Mouse (Mus musculus): Measurements from ENCODE around the gene Srp68. TPM values are rescaled to one million over a fixed set of nuclear protein-coding genes. Genes with fewer than 3 reads are reported as not detected.
A peak's percentile ranks its signal among the peaks of the same experiment; 100 is the strongest.

Srp68 gene
- polyA plus RNA-seq, 1 experiment, result 83.0 TPM

DNA sequence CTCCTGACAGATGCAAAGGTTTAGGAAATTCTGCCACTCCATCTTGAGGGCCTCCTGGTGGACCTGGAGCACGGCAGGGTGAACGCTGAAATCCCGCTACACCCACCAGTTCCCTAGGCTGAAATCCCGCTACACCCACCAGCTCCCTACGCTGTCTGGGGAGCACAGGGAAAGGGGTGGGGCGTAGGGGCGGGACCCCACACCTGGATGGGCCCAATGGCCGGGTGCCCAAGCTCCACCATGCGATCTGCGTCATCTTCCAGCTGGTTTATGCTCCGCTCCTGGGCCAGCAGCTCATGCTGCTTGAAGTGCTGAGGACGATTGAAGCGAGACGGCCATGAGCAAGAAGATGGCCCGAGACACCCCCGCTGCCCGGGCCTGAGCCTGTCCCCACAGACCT lies 41.6 kb downstream of the Srp68 start:
- Histone ChIP-seq H3K36me3 (ENCODE audit: control insufficient read depth, insufficient read depth) (no peaks in the 10 kb centered on the region), H3K27me3 (ENCODE audit: control insufficient read depth, insufficient read depth, insufficient read length) (no peaks in the 10 kb centered on the region), H3K79me2 (ENCODE audit: control insufficient read depth, insufficient read depth) (no peaks in the 10 kb centered on the region), H3K4me3 (no peak overlapping the region), H3K4me2 (ENCODE audit: low read depth) (no peak overlapping the region), H3ac (ENCODE audit: control insufficient read depth, insufficient read length) (no peak overlapping the region)
- no peak for TF ChIP-seq MAX (IDR thresholded peaks at IDR 0.05; ENCODE audit: low read depth)
- no peak for TF ChIP-seq MYOG (IDR thresholded peaks at IDR 0.05; ENCODE audit: control insufficient read depth in 1 of 3, insufficient read depth in 1 of 3, insufficient read length in 2 of 3, low read depth in 2 of 3)

DNA sequence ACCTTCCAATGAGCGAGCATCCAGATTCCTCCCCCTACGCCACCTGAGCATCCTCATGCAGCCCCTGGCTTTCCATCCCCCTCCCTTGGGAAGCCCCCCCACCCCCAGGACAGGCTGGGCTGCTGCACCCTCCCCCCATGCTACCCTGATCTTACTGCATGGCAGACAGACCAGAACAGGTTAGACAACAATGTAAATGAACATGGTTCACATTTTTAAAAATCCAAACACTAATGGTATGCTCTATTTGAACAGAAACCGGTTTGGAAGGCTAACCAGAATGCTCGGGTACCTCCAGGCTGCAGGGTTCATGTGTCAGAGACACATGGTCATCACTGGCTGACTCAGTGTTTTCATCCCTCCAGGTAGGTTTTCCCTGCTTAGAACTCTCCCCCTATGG lies 45.3 kb downstream of the Srp68 start:
- H3K36me3 ChIP-seq (ENCODE audit: control insufficient read depth, insufficient read depth), result no peaks in the 10 kb centered on the region
- no peaks in the 10 kb centered on the region for H3K79me2 ChIP-seq (ENCODE audit: control insufficient read depth, insufficient read depth)
- H3K4me3 ChIP-seq, result no peak overlapping the region
- TF ChIP-seq MYOD1 (IDR thresholded peaks at IDR 0.05; ENCODE audit: control insufficient read depth in 1 of 3, insufficient read length in 2 of 3, low read depth in 2 of 3) (no peak), TCF12 (IDR thresholded peaks at IDR 0.05; ENCODE audit: insufficient read depth, poor library complexity, severe bottlenecking) (no peak), MYOG (IDR thresholded peaks at IDR 0.05; ENCODE audit: control insufficient read depth in 1 of 3, insufficient read depth in 1 of 3, insufficient read length in 2 of 3, low read depth in 2 of 3) (no peak), TCF3 (IDR thresholded peaks at IDR 0.05; ENCODE audit: insufficient read length, low read depth) (no peak), POLR2A (IDR thresholded peaks at IDR 0.05; ENCODE audit: insufficient read length, low read depth) (no peak), USF1 (IDR thresholded peaks at IDR 0.05; ENCODE audit: low read depth) (no peak), CEBPB (IDR thresholded peaks at IDR 0.05; ENCODE audit: insufficient read depth, poor library complexity, severe bottlenecking) (no peak), SRF (IDR thresholded peaks at IDR 0.05; ENCODE audit: control insufficient read depth, insufficient read length, low read depth) (no peak), MAX (IDR thresholded peaks at IDR 0.05; ENCODE audit: low read depth) (no peak)
- no peak overlapping the region for H3K4me2 ChIP-seq (ENCODE audit: low read depth)
- H3ac ChIP-seq (ENCODE audit: control insufficient read depth, insufficient read length), result no peak overlapping the region
- no peaks in the 10 kb centered on the region for H3K27me3 ChIP-seq (ENCODE audit: control insufficient read depth, insufficient read depth, insufficient read length)

DNA sequence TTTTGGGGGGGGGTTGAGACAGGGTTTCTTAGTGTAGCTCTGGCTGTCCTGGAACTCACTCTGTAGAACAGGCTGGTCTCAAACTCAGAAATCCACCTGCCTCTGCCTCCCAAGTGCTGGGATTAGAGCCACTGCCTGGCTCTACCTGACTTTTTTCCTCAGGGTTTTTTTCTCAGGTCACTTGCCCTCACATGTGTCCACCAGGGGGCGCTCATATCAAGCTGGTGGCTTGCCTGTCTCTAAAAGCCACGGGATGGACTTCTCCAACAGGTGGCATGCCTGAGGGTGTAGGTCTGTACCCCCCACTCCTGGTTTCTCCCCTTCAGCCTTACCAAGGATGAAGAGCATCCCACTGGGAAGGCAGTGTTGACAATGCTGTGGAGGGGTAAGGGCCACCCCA lies 47.6 kb downstream of the Srp68 start:
- H3K36me3 ChIP-seq (ENCODE audit: control insufficient read depth, insufficient read depth), result no peaks in the 10 kb centered on the region
- TF ChIP-seq MYOD1 (IDR thresholded peaks at IDR 0.05; ENCODE audit: control insufficient read depth in 1 of 3, insufficient read length in 2 of 3, low read depth in 2 of 3), result peak in 2 of 3 experiments; percentile 11 to 19
- TF ChIP-seq MAX (IDR thresholded peaks at IDR 0.05; ENCODE audit: low read depth), result no peak
- no peak overlapping the region for H3K4me3 ChIP-seq
- H3K4me2 ChIP-seq (ENCODE audit: low read depth), result no peak overlapping the region
- H3ac ChIP-seq (ENCODE audit: control insufficient read depth, insufficient read length), result no peak overlapping the region
- H3K27me3 ChIP-seq (ENCODE audit: control insufficient read depth, insufficient read depth, insufficient read length), result no peaks in the 10 kb centered on the region
- H3K79me2 ChIP-seq (ENCODE audit: control insufficient read depth, insufficient read depth), result no peaks in the 10 kb centered on the region

DNA sequence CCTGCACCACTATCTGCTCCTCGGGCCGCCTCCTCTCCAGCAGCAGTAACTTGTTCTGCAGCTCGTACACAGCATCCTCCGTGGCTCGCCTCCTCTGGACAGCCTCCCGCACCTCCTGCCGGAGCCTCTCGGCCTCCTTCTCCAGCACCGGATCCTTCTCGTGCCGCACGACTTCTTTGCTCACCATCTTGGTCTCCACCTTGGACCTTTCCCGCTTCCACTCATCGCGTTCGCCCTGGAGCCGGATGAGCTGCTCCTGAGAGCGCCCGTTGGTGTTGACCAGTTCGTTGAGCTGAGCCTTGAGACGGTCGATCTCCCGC lies 51.3 kb downstream of the Srp68 start:
- Histone ChIP-seq H3K4me3 (no peak overlapping the region), H3K4me2 (ENCODE audit: low read depth) (no peak overlapping the region), H3ac (ENCODE audit: control insufficient read depth, insufficient read length) (no peak overlapping the region), H3K36me3 (ENCODE audit: control insufficient read depth, insufficient read depth) (no peaks in the 10 kb centered on the region), H3K27me3 (ENCODE audit: control insufficient read depth, insufficient read depth, insufficient read length) (no peaks in the 10 kb centered on the region), H3K79me2 (ENCODE audit: control insufficient read depth, insufficient read depth) (no peaks in the 10 kb centered on the region)
- no peak for TF ChIP-seq TCF12 (IDR thresholded peaks at IDR 0.05; ENCODE audit: insufficient read depth, poor library complexity, severe bottlenecking)
- no peak for TF ChIP-seq CEBPB (IDR thresholded peaks at IDR 0.05; ENCODE audit: insufficient read depth, poor library complexity, severe bottlenecking)
- no peak for TF ChIP-seq MAX (IDR thresholded peaks at IDR 0.05; ENCODE audit: low read depth)
- no peak for TF ChIP-seq MYOG (IDR thresholded peaks at IDR 0.05; ENCODE audit: control insufficient read depth in 1 of 3, insufficient read depth in 1 of 3, insufficient read length in 2 of 3, low read depth in 2 of 3)
- no peak for TF ChIP-seq USF1 (IDR thresholded peaks at IDR 0.05; ENCODE audit: low read depth)
- TF ChIP-seq E2F4 (IDR thresholded peaks at IDR 0.05; ENCODE audit: insufficient read depth), result no peak
- TF ChIP-seq SRF (IDR thresholded peaks at IDR 0.05; ENCODE audit: control insufficient read depth, insufficient read length, low read depth), result no peak
- TF ChIP-seq POLR2A (IDR thresholded peaks at IDR 0.05; ENCODE audit: insufficient read length, low read depth), result no peak
- TF ChIP-seq TCF3 (IDR thresholded peaks at IDR 0.05; ENCODE audit: insufficient read length, low read depth), result no peak
- TF ChIP-seq POLR2AphosphoS2 (IDR thresholded peaks at IDR 0.05; ENCODE audit: insufficient read length, low read depth), result no peak
- TF ChIP-seq MYOD1 (IDR thresholded peaks at IDR 0.05; ENCODE audit: control insufficient read depth in 1 of 3, insufficient read length in 2 of 3, low read depth in 2 of 3), result no peak
- TF ChIP-seq REST (IDR thresholded peaks at IDR 0.05; ENCODE audit: insufficient read depth, insufficient read length), result no peak

DNA sequence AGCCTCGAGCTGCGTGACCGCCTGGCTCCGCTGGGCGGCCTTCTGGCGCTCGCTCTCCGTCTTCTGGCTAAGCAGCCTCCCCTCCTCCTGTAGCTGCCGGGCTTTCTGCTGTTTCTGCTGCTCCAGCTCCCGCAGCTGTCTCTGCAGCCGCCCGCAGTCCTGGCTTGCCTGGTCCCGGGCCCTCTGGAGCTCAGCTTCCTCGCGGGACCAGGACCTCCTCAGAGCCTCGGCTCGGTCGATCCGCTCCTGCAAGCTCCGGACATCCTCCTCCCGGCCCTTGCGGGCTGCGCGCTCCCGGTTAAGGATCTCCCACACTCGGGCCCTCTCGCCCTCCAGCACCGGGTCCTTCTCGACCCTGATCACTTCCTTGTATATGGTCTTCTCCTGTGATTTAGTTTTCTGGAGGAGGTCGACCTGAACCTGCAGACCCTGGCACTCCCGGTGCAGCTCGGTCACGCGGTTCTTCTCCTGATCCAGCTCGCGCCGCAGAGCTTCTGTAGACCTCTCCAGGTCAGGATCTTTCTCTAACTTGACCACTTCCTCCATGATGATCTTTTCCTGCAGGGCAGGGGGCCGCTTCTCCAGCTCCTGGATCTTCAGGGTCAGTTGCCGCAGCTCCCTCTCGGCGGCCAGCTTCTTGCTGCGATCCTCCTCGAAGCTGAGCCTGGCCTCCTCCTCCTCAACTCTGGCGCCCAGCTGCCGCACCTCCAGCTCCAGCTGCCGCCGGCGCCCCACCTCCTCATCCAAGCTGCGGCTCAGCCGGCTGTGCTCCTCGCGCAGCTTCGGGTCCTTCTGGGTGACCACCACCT lies 51.9 kb downstream of the Srp68 start:
- Histone ChIP-seq H3K79me2 (ENCODE audit: control insufficient read depth, insufficient read depth) (no peaks in the 10 kb centered on the region), H3K4me3 (no peak overlapping the region), H3K36me3 (ENCODE audit: control insufficient read depth, insufficient read depth) (no peaks in the 10 kb centered on the region), H3K27me3 (ENCODE audit: control insufficient read depth, insufficient read depth, insufficient read length) (no peaks in the 10 kb centered on the region), H3ac (ENCODE audit: control insufficient read depth, insufficient read length) (no peak overlapping the region), H3K4me2 (ENCODE audit: low read depth) (no peak overlapping the region)
- TF ChIP-seq TCF12 (IDR thresholded peaks at IDR 0.05; ENCODE audit: insufficient read depth, poor library complexity, severe bottlenecking) (no peak), CEBPB (IDR thresholded peaks at IDR 0.05; ENCODE audit: insufficient read depth, poor library complexity, severe bottlenecking) (no peak), E2F4 (IDR thresholded peaks at IDR 0.05; ENCODE audit: insufficient read depth) (no peak), POLR2A (IDR thresholded peaks at IDR 0.05; ENCODE audit: insufficient read length, low read depth) (no peak), MYOG (IDR thresholded peaks at IDR 0.05; ENCODE audit: control insufficient read depth in 1 of 3, insufficient read depth in 1 of 3, insufficient read length in 2 of 3, low read depth in 2 of 3) (no peak), POLR2AphosphoS2 (IDR thresholded peaks at IDR 0.05; ENCODE audit: insufficient read length, low read depth) (no peak), REST (IDR thresholded peaks at IDR 0.05; ENCODE audit: insufficient read depth, insufficient read length) (no peak), TCF3 (IDR thresholded peaks at IDR 0.05; ENCODE audit: insufficient read length, low read depth) (no peak)
